In genomic region chr2:30418259-30418658, GRCm38 (mm10) we compare ENCODE assay signal across 10 mouse cellular contexts. TPM values are rescaled to one million over a fixed set of nuclear protein-coding genes. Genes with fewer than 3 reads are reported as not detected.
A peak's percentile ranks its signal among the peaks of the same experiment; 100 is the strongest.
DNase-seq lines count a peak whose midpoint lies in the region; ATAC-seq and TF ChIP-seq lines count a peak whose summit lies in the region.
"Had no signal": no experiment of that assay in that cellular context is flagged by ENCODE, and none has a peak within 500 bp of the region (broad histone marks: within the 10 kb centered on the region; RNA-seq: fewer than 3 reads in every experiment).

No protein-coding gene starts in this region.

- peaks cover 7% of the 10 kb centered on the region for H3K36me3 ChIP-seq in forebrain, embryonic 10.5 days (replicated peaks)
- no peaks in the 10 kb centered on the region for H3K36me3 ChIP-seq in forebrain, postnatal 0 days (ENCODE audit: insufficient read depth)
- H3K36me3 ChIP-seq in lung, embryonic 14.5 days (ENCODE audit: insufficient read depth): peaks cover 7% of the 10 kb centered on the region; the same call in 1 of the 2 replicates
- no peaks in the 10 kb centered on the region for H3K36me3 ChIP-seq in limb, embryonic 13.5 days
- H3K36me3 ChIP-seq in stomach, embryonic 14.5 days (ENCODE audit: control insufficient read depth, insufficient read depth, low read length): no peaks in the 10 kb centered on the region

- peaks cover 18% of the 10 kb centered on the region for H3K27me3 ChIP-seq in forebrain, embryonic 10.5 days (ENCODE audit: poor library complexity, severe bottlenecking)
- no peaks in the 10 kb centered on the region for H3K27me3 ChIP-seq in forebrain, postnatal 0 days (ENCODE audit: insufficient read depth, low read length)
- no peaks in the 10 kb centered on the region for H3K27me3 ChIP-seq in lung, embryonic 14.5 days (ENCODE audit: insufficient read depth, low read length)
- no peaks in the 10 kb centered on the region for H3K27me3 ChIP-seq in limb, embryonic 13.5 days
- no peaks in the 10 kb centered on the region for H3K27me3 ChIP-seq in stomach, embryonic 14.5 days (ENCODE audit: control insufficient read depth, insufficient read depth, low read length)

- 84% methylated on average over 6 of the region's 6 CpGs for WGBS in forebrain, embryonic 10.5 days
- WGBS in forebrain, postnatal 0 days: 62% methylated on average over 6 of the region's 6 CpGs
- WGBS in lung, embryonic 14.5 days: 57% methylated on average over 6 of the region's 6 CpGs
- WGBS in limb, embryonic 13.5 days: 54% methylated on average over 6 of the region's 6 CpGs
- WGBS in stomach, embryonic 14.5 days: 65% methylated on average over 6 of the region's 6 CpGs

- H3K4me3 ChIP-seq in forebrain, embryonic 10.5 days: peak overlapping the region; percentile 10; the same call in 1 of the 2 replicates
- no peak overlapping the region for H3K4me3 ChIP-seq in forebrain, postnatal 0 days (ENCODE audit: low read depth, low read length)
- peak overlapping the region; percentile 11 for H3K4me3 ChIP-seq in lung, embryonic 14.5 days (ENCODE audit: low read depth, low read length)
- H3K4me3 ChIP-seq in limb, embryonic 13.5 days: peak overlapping the region; percentile 25
- no peak overlapping the region for H3K4me3 ChIP-seq in stomach, embryonic 14.5 days (ENCODE audit: low read depth, low read length)

- peaks cover 55% of the 10 kb centered on the region for H3K4me1 ChIP-seq in forebrain, embryonic 10.5 days
- peaks cover 16% of the 10 kb centered on the region for H3K4me1 ChIP-seq in forebrain, postnatal 0 days (ENCODE audit: insufficient read depth)
- H3K4me1 ChIP-seq in lung, embryonic 14.5 days (ENCODE audit: insufficient read depth): peaks cover 13% of the 10 kb centered on the region; the same call in 1 of the 2 replicates
- H3K4me1 ChIP-seq in limb, embryonic 13.5 days: peaks cover 55% of the 10 kb centered on the region
- H3K4me1 ChIP-seq in stomach, embryonic 14.5 days (ENCODE audit: control insufficient read depth, insufficient read depth, low read length): peaks cover 14% of the 10 kb centered on the region

- no peak for ATAC-seq in forebrain, postnatal 0 days
- no peak for ATAC-seq in lung, embryonic 14.5 days (ENCODE audit: insufficient read depth)
- ATAC-seq in limb, embryonic 13.5 days (ENCODE audit: low FRiP score, low read depth): no peak
- no peak for ATAC-seq in stomach, embryonic 14.5 days (ENCODE audit: insufficient number of reproducible peaks, insufficient read depth, low FRiP score, low read depth)
- ATAC-seq in inflammation-experienced regulatory T-cells, adult 6 months: no peak

- TF ChIP-seq CTCF in forebrain, postnatal 0 days (IDR thresholded peaks at IDR 0.05; ENCODE audit: low read depth): no peak
- TF ChIP-seq CTCF in lung, embryonic 14.5 days (IDR thresholded peaks at IDR 0.05; ENCODE audit: low read depth): no peak

- no peaks in the 10 kb centered on the region for H3K9me3 ChIP-seq in forebrain, embryonic 10.5 days
- H3K9me3 ChIP-seq in forebrain, postnatal 0 days (ENCODE audit: low read length): no peaks in the 10 kb centered on the region
- no peaks in the 10 kb centered on the region for H3K9me3 ChIP-seq in lung, embryonic 14.5 days (ENCODE audit: low read depth, low read length)
- H3K9me3 ChIP-seq in limb, embryonic 13.5 days: no peaks in the 10 kb centered on the region
- no peaks in the 10 kb centered on the region for H3K9me3 ChIP-seq in stomach, embryonic 14.5 days (ENCODE audit: control insufficient read depth, low read depth, low read length)

- DNase-seq in forebrain, embryonic 10.5 days (ENCODE audit: extremely low spot score, low spot score): no peak
- no peak for DNase-seq in forebrain, postnatal 0 days
- DNase-seq in lung, embryonic 14.5 days: no peak
- DNase-seq in lung, postnatal 14 days: no peak
- no peak for DNase-seq in spleen, postnatal 36 days (ENCODE audit: low spot score in 2 of 2)
- DNase-seq: adrenal gland, postnatal 14 days; thymus, adult 18-20 months had no signal

- no peak overlapping the region for H3K4me2 ChIP-seq in forebrain, postnatal 0 days (ENCODE audit: low read depth)
- H3K4me2 ChIP-seq in lung, embryonic 14.5 days: peak overlapping the region; percentile 43
- H3K4me2 ChIP-seq in limb, embryonic 13.5 days (replicated peaks): peak overlapping the region; percentile 83
- H3K4me2 ChIP-seq in stomach, embryonic 14.5 days (replicated peaks; ENCODE audit: low read depth, low read length): peak overlapping the region; percentile 6; the same call in 1 of the 2 replicates

- no peak overlapping the region for H3K9ac ChIP-seq in forebrain, postnatal 0 days
- H3K9ac ChIP-seq in lung, embryonic 14.5 days: peak overlapping the region; percentile 39; the same call in 1 of the 2 replicates
- H3K9ac ChIP-seq in limb, embryonic 13.5 days: peak overlapping the region; percentile 55; the same call in 1 of the 2 replicates
- H3K9ac ChIP-seq in stomach, embryonic 14.5 days (replicated peaks; ENCODE audit: low read depth, low read length): no peak overlapping the region

- peak overlapping the region; percentile 76; the same call in 1 of the 2 replicates for H3K27ac ChIP-seq in forebrain, embryonic 10.5 days
- H3K27ac ChIP-seq in forebrain, postnatal 0 days (ENCODE audit: low read depth, low read length): no peak overlapping the region
- peak overlapping the region; percentile 54 for H3K27ac ChIP-seq in lung, embryonic 14.5 days (ENCODE audit: low read depth)
- peak overlapping the region; percentile 91 for H3K27ac ChIP-seq in limb, embryonic 13.5 days
- no peak overlapping the region for H3K27ac ChIP-seq in stomach, embryonic 14.5 days (ENCODE audit: low read length)

RNA-seq across cellular contexts. Expression of gene Ptpa, which starts 2.4 kb away (rescaled TPM):
- polyA plus RNA-seq in forebrain, embryonic 10.5 days (2016; fragmentation: Nextera tagmentation; extraction: Ambion mirVana): 149 and 165 TPM in 2 replicates
- 129 and 132 TPM in 2 replicates for total RNA-seq in forebrain, postnatal 0 days (2014; rRNA removed)
- polyA plus RNA-seq in forebrain, postnatal 0 days (2015; fragmentation: Nextera tagmentation; extraction: Ambion mirVana): 143 and 148 TPM in 2 replicates
- 85.7 and 95.5 TPM in 2 replicates for polyA plus RNA-seq in lung, embryonic 14.5 days (2014; fragmentation: Nextera tagmentation; extraction: Ambion mirVana)
- polyA plus RNA-seq in limb, embryonic 13.5 days (2015; fragmentation: Nextera tagmentation; extraction: Ambion mirVana): 144 and 150 TPM in 2 replicates
- polyA plus RNA-seq in stomach, embryonic 14.5 days (2014; fragmentation: Nextera tagmentation; extraction: Ambion mirVana): 82.6 and 85.4 TPM in 2 replicates
- polyA plus RNA-seq in inflammation-experienced regulatory T-cells, adult 6 months (2017; shearing (Covaris generic)): 10 to 100 TPM; 36.5 to 78.0 (median 49.8) TPM

RNA-seq across cellular contexts. Expression of gene Crat, which starts 2.6 kb away (rescaled TPM):
- polyA plus RNA-seq in forebrain, embryonic 10.5 days (2016; fragmentation: Nextera tagmentation; extraction: Ambion mirVana): 23.2 and 23.6 TPM in 2 replicates
- total RNA-seq in forebrain, postnatal 0 days (2014; rRNA removed): 28.0 and 33.6 TPM in 2 replicates
- polyA plus RNA-seq in forebrain, postnatal 0 days (2015; fragmentation: Nextera tagmentation; extraction: Ambion mirVana): 20.7 and 24.0 TPM in 2 replicates
- 28.0 and 30.3 TPM in 2 replicates for polyA plus RNA-seq in lung, embryonic 14.5 days (2014; fragmentation: Nextera tagmentation; extraction: Ambion mirVana)
- polyA plus RNA-seq in limb, embryonic 13.5 days (2015; fragmentation: Nextera tagmentation; extraction: Ambion mirVana): 28.0 and 31.1 TPM in 2 replicates
- polyA plus RNA-seq in stomach, embryonic 14.5 days (2014; fragmentation: Nextera tagmentation; extraction: Ambion mirVana): 27.3 and 30.0 TPM in 2 replicates
- polyA plus RNA-seq in inflammation-experienced regulatory T-cells, adult 6 months (2017; shearing (Covaris generic)): 1 to 10 TPM; 1.8 to 2.6 (median 1.9) TPM

RNA-seq across cellular contexts. Expression of gene Dolpp1, which starts 26.2 kb away (rescaled TPM):
- polyA plus RNA-seq in forebrain, embryonic 10.5 days (2016; fragmentation: Nextera tagmentation; extraction: Ambion mirVana): 54.8 and 60.1 TPM in 2 replicates
- 52.2 and 92.4 TPM in 2 replicates for total RNA-seq in forebrain, postnatal 0 days (2014; rRNA removed)
- 40.1 and 44.7 TPM in 2 replicates for polyA plus RNA-seq in forebrain, postnatal 0 days (2015; fragmentation: Nextera tagmentation; extraction: Ambion mirVana)
- polyA plus RNA-seq in lung, embryonic 14.5 days (2014; fragmentation: Nextera tagmentation; extraction: Ambion mirVana): 32.6 and 34.2 TPM in 2 replicates
- 33.1 and 33.5 TPM in 2 replicates for polyA plus RNA-seq in limb, embryonic 13.5 days (2015; fragmentation: Nextera tagmentation; extraction: Ambion mirVana)
- polyA plus RNA-seq in stomach, embryonic 14.5 days (2014; fragmentation: Nextera tagmentation; extraction: Ambion mirVana): 35.8 and 37.8 TPM in 2 replicates
- 10 to 100 TPM; 17.5 to 21.0 (median 17.7) TPM for polyA plus RNA-seq in inflammation-experienced regulatory T-cells, adult 6 months (2017; shearing (Covaris generic))

RNA-seq across cellular contexts. Expression of gene Miga2, which starts 54.2 kb away (rescaled TPM):
- polyA plus RNA-seq in forebrain, embryonic 10.5 days (2016; fragmentation: Nextera tagmentation; extraction: Ambion mirVana): 29.9 and 30.9 TPM in 2 replicates
- total RNA-seq in forebrain, postnatal 0 days (2014; rRNA removed): 57.4 and 70.8 TPM in 2 replicates
- polyA plus RNA-seq in forebrain, postnatal 0 days (2015; fragmentation: Nextera tagmentation; extraction: Ambion mirVana): 24.4 and 28.6 TPM in 2 replicates
- polyA plus RNA-seq in lung, embryonic 14.5 days (2014; fragmentation: Nextera tagmentation; extraction: Ambion mirVana): 19.9 and 24.5 TPM in 2 replicates
- 24.3 and 26.6 TPM in 2 replicates for polyA plus RNA-seq in limb, embryonic 13.5 days (2015; fragmentation: Nextera tagmentation; extraction: Ambion mirVana)
- 21.2 and 21.7 TPM in 2 replicates for polyA plus RNA-seq in stomach, embryonic 14.5 days (2014; fragmentation: Nextera tagmentation; extraction: Ambion mirVana)
- 1 to 10 TPM; 3.2 to 5.4 (median 5.3) TPM for polyA plus RNA-seq in inflammation-experienced regulatory T-cells, adult 6 months (2017; shearing (Covaris generic))

RNA-seq across cellular contexts. Expression of gene Ier5l, which starts 55.8 kb away (rescaled TPM):
- polyA plus RNA-seq in forebrain, embryonic 10.5 days (2016; fragmentation: Nextera tagmentation; extraction: Ambion mirVana): 1.6 and 2.0 TPM in 2 replicates
- 17.7 and 19.9 TPM in 2 replicates for total RNA-seq in forebrain, postnatal 0 days (2014; rRNA removed)
- polyA plus RNA-seq in forebrain, postnatal 0 days (2015; fragmentation: Nextera tagmentation; extraction: Ambion mirVana): 4.0 and 6.2 TPM in 2 replicates
- polyA plus RNA-seq in lung, embryonic 14.5 days (2014; fragmentation: Nextera tagmentation; extraction: Ambion mirVana): 4.7 and 4.9 TPM in 2 replicates
- polyA plus RNA-seq in limb, embryonic 13.5 days (2015; fragmentation: Nextera tagmentation; extraction: Ambion mirVana): 2.9 and 3.0 TPM in 2 replicates
- polyA plus RNA-seq in stomach, embryonic 14.5 days (2014; fragmentation: Nextera tagmentation; extraction: Ambion mirVana): 2.8 and 3.1 TPM in 2 replicates
- polyA plus RNA-seq in inflammation-experienced regulatory T-cells, adult 6 months (2017; shearing (Covaris generic)): not detected

Comparison
In these comparisons a context has a peak if more than half of its experiments do, and no peak if none do; other contexts are left out.
1. H3K27ac ChIP-seq: peak in forebrain, embryonic 10.5 days (single experiment), lung, embryonic 14.5 days (single experiment) and limb, embryonic 13.5 days (single experiment); none in forebrain, postnatal 0 days (single experiment) and stomach, embryonic 14.5 days (single experiment).
2. H3K4me3 ChIP-seq: peak in forebrain, embryonic 10.5 days (single experiment), lung, embryonic 14.5 days (single experiment) and limb, embryonic 13.5 days (single experiment); none in forebrain, postnatal 0 days (single experiment) and stomach, embryonic 14.5 days (single experiment).
3. H3K9ac ChIP-seq: peak in lung, embryonic 14.5 days (single experiment) and limb, embryonic 13.5 days (single experiment); none in forebrain, postnatal 0 days (single experiment) and stomach, embryonic 14.5 days (single experiment).